Mouse (Mus musculus): ENCODE results near the gene Specc1. TPM values are rescaled to one million over a fixed set of nuclear protein-coding genes. Genes with fewer than 3 reads are reported as not detected.

Gene Specc1
- total RNA-seq, 1 experiment, result 19.9 TPM

GRCm38 (mm10) chr11:62050356-62051330, 94.1 kb downstream of the Specc1 start:
- peak; percentile 44 for DNase-seq (ENCODE audit: low read depth, low spot score)
- TF ChIP-seq ZC3H11A (IDR thresholded peaks at IDR 0.05; ENCODE audit: borderline replicate concordance, low read depth, low read length) (no peak), HCFC1 (IDR thresholded peaks at IDR 0.05; ENCODE audit: borderline replicate concordance, insufficient read depth, low read length) (no peak), ZNF384 (IDR thresholded peaks at IDR 0.05; ENCODE audit: low read depth, low read length) (no peak), MAFK (IDR thresholded peaks at IDR 0.05; ENCODE audit: insufficient read depth, low read depth, low read length) (no peak), CHD2 (IDR thresholded peaks at IDR 0.05; ENCODE audit: low read depth, low read length) (no peak)
- peaks cover 0 to 10% of the 10 kb centered on the region in 2 experiments; a peak in 2 of 4 replicates for H3K4me1 ChIP-seq (ENCODE audit: control insufficient read depth in 2 of 2, insufficient read depth in 2 of 2, low read length in 2 of 2, poor library complexity in 1 of 2)
- no peak overlapping the region for H3K4me3 ChIP-seq (ENCODE audit: insufficient read depth in 1 of 2, low read depth in 1 of 2, low read length in 2 of 2, poor library complexity in 1 of 2, severe bottlenecking in 1 of 2)
- H3K27ac ChIP-seq (ENCODE audit: insufficient read depth, low read depth, low read length, poor library complexity, severe bottlenecking), result peak overlapping the region; percentile 29; the same call in 1 of the 2 replicates
- H3K9ac ChIP-seq (ENCODE audit: insufficient read depth, low read depth, low read length, poor library complexity, severe bottlenecking), result no peak overlapping the region
- no peaks in the 10 kb centered on the region for H3K36me3 ChIP-seq (ENCODE audit: control insufficient read depth, insufficient read depth, low read length, poor library complexity, severe bottlenecking)
- in situ Hi-C loops (cut with MboI; ENCODE audit: low sequenced_read_pairs in 2 of 2, unreplicated experiment in 2 of 2), result no loop called here
- H3K9me3 ChIP-seq (ENCODE audit: control insufficient read depth, insufficient read depth, low read depth, low read length), result no peaks in the 10 kb centered on the region

GRCm38 (mm10) chr11:62051487-62051886, 94.9 kb downstream of the Specc1 start:
- H3K4me1 ChIP-seq (ENCODE audit: control insufficient read depth in 2 of 2, insufficient read depth in 2 of 2, low read length in 2 of 2, poor library complexity in 1 of 2), result peaks cover 0 to 10% of the 10 kb centered on the region in 2 experiments; a peak in 2 of 4 replicates
- H3K4me3 ChIP-seq (ENCODE audit: insufficient read depth in 1 of 2, low read depth in 1 of 2, low read length in 2 of 2, poor library complexity in 1 of 2, severe bottlenecking in 1 of 2), result no peak overlapping the region
- H3K9ac ChIP-seq (ENCODE audit: insufficient read depth, low read depth, low read length, poor library complexity, severe bottlenecking), result no peak overlapping the region
- no peak for DNase-seq (ENCODE audit: low read depth, low spot score)
- no peak overlapping the region; the same call in 1 of the 2 replicates for H3K27ac ChIP-seq (ENCODE audit: insufficient read depth, low read depth, low read length, poor library complexity, severe bottlenecking)
- in situ Hi-C loops (cut with MboI; ENCODE audit: low sequenced_read_pairs in 2 of 2, unreplicated experiment in 2 of 2), result no loop called here
- H3K36me3 ChIP-seq (ENCODE audit: control insufficient read depth, insufficient read depth, low read length, poor library complexity, severe bottlenecking), result no peaks in the 10 kb centered on the region
- TF ChIP-seq ZNF384 (IDR thresholded peaks at IDR 0.05; ENCODE audit: low read depth, low read length) (no peak), MAFK (IDR thresholded peaks at IDR 0.05; ENCODE audit: insufficient read depth, low read depth, low read length) (no peak), CHD2 (IDR thresholded peaks at IDR 0.05; ENCODE audit: low read depth, low read length) (no peak)
- no peaks in the 10 kb centered on the region for H3K9me3 ChIP-seq (ENCODE audit: control insufficient read depth, insufficient read depth, low read depth, low read length)

- Histone ChIP-seq H3K27ac (ENCODE audit: insufficient read depth, low read depth, low read length, poor library complexity, severe bottlenecking) (no peak overlapping the region), H3K9me3 (ENCODE audit: control insufficient read depth, insufficient read depth, low read depth, low read length) (no peaks in the 10 kb centered on the region), H3K4me1 (ENCODE audit: control insufficient read depth in 2 of 2, insufficient read depth in 2 of 2, low read length in 2 of 2, poor library complexity in 1 of 2) (peaks cover 0 to 10% of the 10 kb centered on the region in 2 experiments; a peak in 2 of 4 replicates), H3K4me3 (ENCODE audit: insufficient read depth in 1 of 2, low read depth in 1 of 2, low read length in 2 of 2, poor library complexity in 1 of 2, severe bottlenecking in 1 of 2) (no peak overlapping the region), H3K9ac (ENCODE audit: insufficient read depth, low read depth, low read length, poor library complexity, severe bottlenecking) (no peak overlapping the region), H3K36me3 (ENCODE audit: control insufficient read depth, insufficient read depth, low read length, poor library complexity, severe bottlenecking) (no peaks in the 10 kb centered on the region)
- DNase-seq (ENCODE audit: low read depth, low spot score), result no peak
- in situ Hi-C loops (cut with MboI; ENCODE audit: low sequenced_read_pairs in 2 of 2, unreplicated experiment in 2 of 2), result no loop called here
- TF ChIP-seq CHD2 (IDR thresholded peaks at IDR 0.05; ENCODE audit: low read depth, low read length) (no peak), ZNF384 (IDR thresholded peaks at IDR 0.05; ENCODE audit: low read depth, low read length) (no peak), ZC3H11A (IDR thresholded peaks at IDR 0.05; ENCODE audit: borderline replicate concordance, low read depth, low read length) (no peak), HCFC1 (IDR thresholded peaks at IDR 0.05; ENCODE audit: borderline replicate concordance, insufficient read depth, low read length) (no peak), MAFK (IDR thresholded peaks at IDR 0.05; ENCODE audit: insufficient read depth, low read depth, low read length) (no peak)
Observed at GRCm38 (mm10) chr11:62053928-62054327, 97.4 kb downstream of the Specc1 start.

- TF ChIP-seq HCFC1 (IDR thresholded peaks at IDR 0.05; ENCODE audit: borderline replicate concordance, insufficient read depth, low read length) (no peak), CHD2 (IDR thresholded peaks at IDR 0.05; ENCODE audit: low read depth, low read length) (no peak), MAFK (IDR thresholded peaks at IDR 0.05; ENCODE audit: insufficient read depth, low read depth, low read length) (no peak), ZC3H11A (IDR thresholded peaks at IDR 0.05; ENCODE audit: borderline replicate concordance, low read depth, low read length) (no peak), ZNF384 (IDR thresholded peaks at IDR 0.05; ENCODE audit: low read depth, low read length) (no peak)
- H3K9me3 ChIP-seq (ENCODE audit: control insufficient read depth, insufficient read depth, low read depth, low read length), result no peaks in the 10 kb centered on the region
- H3K4me3 ChIP-seq (ENCODE audit: insufficient read depth in 1 of 2, low read depth in 1 of 2, low read length in 2 of 2, poor library complexity in 1 of 2, severe bottlenecking in 1 of 2), result no peak overlapping the region
- DNase-seq (ENCODE audit: low read depth, low spot score), result no peak
- H3K36me3 ChIP-seq (ENCODE audit: control insufficient read depth, insufficient read depth, low read length, poor library complexity, severe bottlenecking), result no peaks in the 10 kb centered on the region
- in situ Hi-C loops (cut with MboI; ENCODE audit: low sequenced_read_pairs in 2 of 2, unreplicated experiment in 2 of 2), result no loop called here
- H3K9ac ChIP-seq (ENCODE audit: insufficient read depth, low read depth, low read length, poor library complexity, severe bottlenecking), result no peak overlapping the region
- no peak overlapping the region for H3K27ac ChIP-seq (ENCODE audit: insufficient read depth, low read depth, low read length, poor library complexity, severe bottlenecking)
- no peaks in the 10 kb centered on the region for H3K4me1 ChIP-seq (ENCODE audit: control insufficient read depth in 2 of 2, insufficient read depth in 2 of 2, low read length in 2 of 2, poor library complexity in 1 of 2)
Observed at GRCm38 (mm10) chr11:62064565-62064964, 108.0 kb downstream of the Specc1 start.
